Mouse (Mus musculus): ENCODE results near the gene Ints7. TPM values are rescaled to one million over a fixed set of nuclear protein-coding genes. Genes with fewer than 3 reads are reported as not detected.

Gene Ints7
- total RNA-seq, 2 experiments from 2014 or later = 5.6 to 6.5 TPM

GRCm38 (mm10) chr1:191628457-191629169, 53.2 kb downstream of the Ints7 start:
- no peak for DNase-seq (ENCODE audit: low spot score)

GRCm38 (mm10) chr1:191629170-191629636, 53.8 kb downstream of the Ints7 start:
- no peak for DNase-seq (ENCODE audit: low spot score)

- no peak for DNase-seq (ENCODE audit: low spot score)
Observed at GRCm38 (mm10) chr1:191632511-191633095, 57.2 kb downstream of the Ints7 start.

- DNase-seq (ENCODE audit: low spot score) = no peak
Observed at GRCm38 (mm10) chr1:191634116-191634515, 58.7 kb downstream of the Ints7 start.

- no peak for DNase-seq (ENCODE audit: low spot score)
Observed at GRCm38 (mm10) chr1:191638404-191638803, 63.0 kb downstream of the Ints7 start.

- DNase-seq (ENCODE audit: low spot score) = no peak
Observed at GRCm38 (mm10) chr1:191639200-191639807, 63.9 kb downstream of the Ints7 start.

GRCm38 (mm10) chr1:191640146-191640545, 64.7 kb downstream of the Ints7 start:
- DNase-seq (ENCODE audit: low spot score) = no peak

- DNase-seq (ENCODE audit: low spot score) = no peak
Observed at GRCm38 (mm10) chr1:191640848-191641247, 65.4 kb downstream of the Ints7 start.

GRCm38 (mm10) chr1:191641438-191641837, 66.0 kb downstream of the Ints7 start:
- DNase-seq (ENCODE audit: low spot score) = no peak

GRCm38 (mm10) chr1:191642903-191643302, 67.5 kb downstream of the Ints7 start:
- DNase-seq (ENCODE audit: low spot score) = no peak

GRCm38 (mm10) chr1:191645921-191646320, 70.5 kb downstream of the Ints7 start:
- no peak for DNase-seq (ENCODE audit: low spot score)

- no peak for DNase-seq (ENCODE audit: low spot score)
Observed at GRCm38 (mm10) chr1:191647590-191647989, 72.2 kb downstream of the Ints7 start.

GRCm38 (mm10) chr1:191659441-191659840, 84.0 kb downstream of the Ints7 start:
- DNase-seq (ENCODE audit: low spot score) = no peak

GRCm38 (mm10) chr1:191661019-191661796, 85.8 kb downstream of the Ints7 start:
- DNase-seq (ENCODE audit: low spot score) = no peak

GRCm38 (mm10) chr1:191662178-191662898, 86.9 kb downstream of the Ints7 start:
- peak; percentile 19 for DNase-seq (ENCODE audit: low spot score)

GRCm38 (mm10) chr1:191662899-191663500, 87.6 kb downstream of the Ints7 start:
- no peak for DNase-seq (ENCODE audit: low spot score)

GRCm38 (mm10) chr1:191663603-191664002, 88.2 kb downstream of the Ints7 start:
- DNase-seq (ENCODE audit: low spot score) = no peak

- DNase-seq (ENCODE audit: low spot score) = no peak
Observed at GRCm38 (mm10) chr1:191666351-191666750, 90.9 kb downstream of the Ints7 start.

GRCm38 (mm10) chr1:191668030-191668429, 92.6 kb downstream of the Ints7 start:
- no peak for DNase-seq (ENCODE audit: low spot score)
